Mouse (Mus musculus) kidney, postnatal 10 days (tissue): ENCODE results near the gene Tlx2.

Experiments
- DNase-seq: peaks from one replicate; pipeline ENCODE4 v3.0.0; 2021; ENCODE audit warnings: mixed read lengths

The Tlx2 gene

GRCm38 (mm10) chr6:83020836-83021593 lies 49.1 kb downstream of the Tlx2 start:
- DNase-seq, result no peak

GRCm38 (mm10) chr6:83020121-83020520 lies 50.0 kb downstream of the Tlx2 start:
- no peak for DNase-seq

DNA sequence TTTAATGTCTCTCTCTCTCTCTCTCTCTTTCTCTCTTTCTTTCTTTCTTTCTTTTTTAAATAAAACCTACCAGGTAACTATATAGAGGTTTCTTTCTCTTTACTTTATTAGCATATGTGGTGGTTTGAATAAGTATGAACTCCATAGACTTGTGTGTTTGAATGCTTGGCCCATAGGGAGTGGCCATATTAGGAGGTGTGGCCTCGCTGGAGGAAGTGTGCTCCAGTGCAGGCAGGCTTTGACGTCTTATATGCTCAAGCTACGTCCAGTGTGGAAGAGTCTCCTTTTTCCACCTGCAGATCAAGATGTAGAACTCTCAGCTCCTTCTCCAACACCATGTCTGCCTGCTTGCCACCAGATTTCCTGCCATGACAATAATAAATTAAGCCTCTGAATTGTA lies 51.0 kb downstream of the Tlx2 start:
- DNase-seq, result no peak
